Mouse (Mus musculus): Measurements from ENCODE around the gene Ppp6r1. TPM values are rescaled to one million over a fixed set of nuclear protein-coding genes. Genes with fewer than 3 reads are reported as not detected.

Gene Ppp6r1
- polyA plus RNA-seq (2015; fragmentation: Nextera tagmentation; extraction: Ambion mirVana), result 7.8 and 8.1 TPM in 2 replicates

GRCm38 (mm10) chr7:4658912-4659551, at the start of gene Ppp6r1:
Gene Ppp6r1 (minus strand): TSS chr7:4659019.
- under 1% methylated on average over 54 of the region's 54 CpGs for WGBS
- ATAC-seq, result peak; percentile 97
- H3K9ac ChIP-seq, result peak within 1 kb of the TSS; percentile 95

DNA sequence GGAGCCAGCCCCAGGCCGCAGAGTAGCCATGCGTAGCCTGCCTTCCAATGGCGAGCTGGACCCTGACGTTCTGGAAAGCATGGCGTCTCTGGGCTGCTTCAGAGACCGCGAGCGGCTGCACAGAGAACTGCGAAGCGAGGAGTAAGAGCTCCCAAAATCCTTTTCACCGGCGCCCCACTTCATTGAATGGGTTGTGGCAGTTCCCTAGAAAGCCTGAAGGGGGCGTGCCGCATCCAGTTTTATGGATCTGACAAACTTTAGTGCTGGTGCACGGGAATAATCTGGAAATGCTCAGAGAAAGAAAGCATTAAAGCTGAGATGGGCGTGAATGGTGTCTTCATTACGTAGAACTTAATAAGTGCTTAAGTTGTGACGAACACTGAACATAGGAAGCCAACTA, 46.3 kb upstream of the Ppp6r1 start:
- H3K4me1 ChIP-seq, result peaks cover 10% of the 10 kb centered on the region
- no peak overlapping the region for H3K9ac ChIP-seq
- no peak overlapping the region for H3K27ac ChIP-seq
- H3K36me3 ChIP-seq (ENCODE audit: poor library complexity, severe bottlenecking), result peaks cover 95% of the 10 kb centered on the region
- H3K4me2 ChIP-seq, result no peak overlapping the region
- ATAC-seq, result no peak
- H3K27me3 ChIP-seq, result no peaks in the 10 kb centered on the region
- no peak overlapping the region for H3K4me3 ChIP-seq
- 28% methylated on average over 18 of the region's 18 CpGs for WGBS
- no peaks in the 10 kb centered on the region for H3K9me3 ChIP-seq (replicated peaks)

More at GRCm38 (mm10) chr7:4658912-4659551, at the start of gene Ppp6r1:
- Histone ChIP-seq H3K4me1 (peaks cover 49% of the 10 kb centered on the region), H3K27me3 (no peaks in the 10 kb centered on the region), H3K36me3 (ENCODE audit: poor library complexity, severe bottlenecking) (peaks cover 14% of the 10 kb centered on the region), H3K9me3 (replicated peaks) (no peaks in the 10 kb centered on the region), H3K4me3 (peak within 1 kb of the TSS; percentile 88), H3K4me2 (peak within 1 kb of the TSS; percentile 98), H3K27ac (peak within 1 kb of the TSS; percentile 97)

GRCm38 (mm10) chr7:4703195-4703594, 44.4 kb upstream of the Ppp6r1 start:
- H3K27ac ChIP-seq, result no peak overlapping the region
- H3K27me3 ChIP-seq, result no peaks in the 10 kb centered on the region
- no peak overlapping the region for H3K4me3 ChIP-seq
- peaks cover 94% of the 10 kb centered on the region for H3K36me3 ChIP-seq (ENCODE audit: poor library complexity, severe bottlenecking)
- no peak overlapping the region for H3K4me2 ChIP-seq
- H3K9me3 ChIP-seq (replicated peaks), result no peaks in the 10 kb centered on the region
- no peak overlapping the region for H3K9ac ChIP-seq
- no peak for ATAC-seq
- 95% methylated on average over 7 of the region's 7 CpGs for WGBS
- peaks cover 10% of the 10 kb centered on the region for H3K4me1 ChIP-seq

- peaks cover 10% of the 10 kb centered on the region for H3K4me1 ChIP-seq
- ATAC-seq, result no peak
- H3K36me3 ChIP-seq (ENCODE audit: poor library complexity, severe bottlenecking), result peaks cover 94% of the 10 kb centered on the region
- H3K27me3 ChIP-seq, result no peaks in the 10 kb centered on the region
- no peaks in the 10 kb centered on the region for H3K9me3 ChIP-seq (replicated peaks)
- peak overlapping the region; percentile 26; the same call in 1 of the 2 replicates for H3K9ac ChIP-seq
- no peak overlapping the region for H3K27ac ChIP-seq
- no peak overlapping the region for H3K4me2 ChIP-seq
- WGBS, result 42% methylated on average over 8 of the region's 8 CpGs
- no peak overlapping the region for H3K4me3 ChIP-seq
These were observed 43.5 kb upstream of the Ppp6r1 start for GRCm38 (mm10) chr7:4702334-4702733.

- WGBS, result 87% methylated on average over 6 of the region's 6 CpGs
- Histone ChIP-seq H3K36me3 (ENCODE audit: poor library complexity, severe bottlenecking) (peaks cover 58% of the 10 kb centered on the region), H3K9ac (no peak overlapping the region), H3K4me1 (peaks cover 14% of the 10 kb centered on the region), H3K4me3 (no peak overlapping the region), H3K9me3 (replicated peaks) (no peaks in the 10 kb centered on the region), H3K27ac (no peak overlapping the region), H3K27me3 (no peaks in the 10 kb centered on the region), H3K4me2 (no peak overlapping the region)
- ATAC-seq, result no peak
These were observed 34.2 kb upstream of the Ppp6r1 start for GRCm38 (mm10) chr7:4693004-4693403.

DNA sequence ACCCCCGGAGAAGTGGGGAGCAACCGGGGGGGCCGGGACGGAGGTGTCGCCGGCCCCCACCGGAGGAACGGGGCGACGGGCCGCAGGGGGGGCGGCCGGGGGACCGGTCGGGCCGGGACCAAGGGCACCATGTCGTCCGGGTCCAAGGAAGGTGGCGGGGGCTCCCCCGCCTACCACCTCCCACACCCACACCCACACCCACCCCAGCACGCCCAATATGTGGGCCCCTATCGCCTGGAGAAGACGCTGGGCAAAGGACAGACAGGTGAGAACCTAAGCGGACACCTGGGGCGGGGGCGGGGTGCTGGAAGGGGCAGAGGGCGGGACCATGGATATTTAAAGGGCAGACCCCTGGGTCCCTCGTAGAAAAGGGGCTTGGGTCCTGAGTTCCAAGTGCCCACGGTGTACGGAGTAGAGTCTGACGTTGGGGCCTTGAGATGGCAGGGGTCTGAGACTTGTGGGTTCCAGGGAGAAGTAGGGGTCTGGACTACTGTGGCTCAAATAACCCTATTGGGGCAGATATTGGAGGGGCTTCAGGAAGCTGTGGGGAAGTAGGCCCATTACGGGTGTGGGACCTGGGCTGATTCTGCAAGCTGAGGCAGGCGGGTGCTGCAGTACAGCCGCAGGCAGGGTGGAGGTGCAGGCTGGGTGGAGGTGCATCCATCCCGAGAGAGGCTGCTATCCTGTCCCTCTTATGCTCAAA, 32.3 kb upstream of the Ppp6r1 start:
- Histone ChIP-seq H3K27me3 (no peaks in the 10 kb centered on the region), H3K4me2 (peak overlapping the region; percentile 83), H3K36me3 (ENCODE audit: poor library complexity, severe bottlenecking) (peaks cover 39% of the 10 kb centered on the region), H3K27ac (peak overlapping the region; percentile 94), H3K9me3 (replicated peaks) (no peaks in the 10 kb centered on the region), H3K9ac (peak overlapping the region; percentile 100), H3K4me3 (peak overlapping the region; percentile 93), H3K4me1 (peaks cover 14% of the 10 kb centered on the region)
- peak; percentile 69 for ATAC-seq
- WGBS, result 7% methylated on average over 15 of the region's 35 CpGs

- Histone ChIP-seq H3K36me3 (ENCODE audit: poor library complexity, severe bottlenecking) (peaks cover 32% of the 10 kb centered on the region), H3K9me3 (replicated peaks) (no peaks in the 10 kb centered on the region), H3K4me3 (peak within 1 kb of the TSS; percentile 93), H3K27ac (peak within 1 kb of the TSS; percentile 94), H3K9ac (peak within 1 kb of the TSS; percentile 100), H3K4me1 (peaks cover 14% of the 10 kb centered on the region), H3K27me3 (no peaks in the 10 kb centered on the region), H3K4me2 (peak within 1 kb of the TSS; percentile 83)
- ATAC-seq, result peak; percentile 92
- 1% methylated on average over 8 of the region's 18 CpGs for WGBS
These were observed 31.6 kb upstream of the Ppp6r1 start, which contains the start of gene Brsk1 for GRCm38 (mm10) chr7:4690387-4690786. Gene Brsk1 (plus strand): TSS chr7:4690604.

DNA sequence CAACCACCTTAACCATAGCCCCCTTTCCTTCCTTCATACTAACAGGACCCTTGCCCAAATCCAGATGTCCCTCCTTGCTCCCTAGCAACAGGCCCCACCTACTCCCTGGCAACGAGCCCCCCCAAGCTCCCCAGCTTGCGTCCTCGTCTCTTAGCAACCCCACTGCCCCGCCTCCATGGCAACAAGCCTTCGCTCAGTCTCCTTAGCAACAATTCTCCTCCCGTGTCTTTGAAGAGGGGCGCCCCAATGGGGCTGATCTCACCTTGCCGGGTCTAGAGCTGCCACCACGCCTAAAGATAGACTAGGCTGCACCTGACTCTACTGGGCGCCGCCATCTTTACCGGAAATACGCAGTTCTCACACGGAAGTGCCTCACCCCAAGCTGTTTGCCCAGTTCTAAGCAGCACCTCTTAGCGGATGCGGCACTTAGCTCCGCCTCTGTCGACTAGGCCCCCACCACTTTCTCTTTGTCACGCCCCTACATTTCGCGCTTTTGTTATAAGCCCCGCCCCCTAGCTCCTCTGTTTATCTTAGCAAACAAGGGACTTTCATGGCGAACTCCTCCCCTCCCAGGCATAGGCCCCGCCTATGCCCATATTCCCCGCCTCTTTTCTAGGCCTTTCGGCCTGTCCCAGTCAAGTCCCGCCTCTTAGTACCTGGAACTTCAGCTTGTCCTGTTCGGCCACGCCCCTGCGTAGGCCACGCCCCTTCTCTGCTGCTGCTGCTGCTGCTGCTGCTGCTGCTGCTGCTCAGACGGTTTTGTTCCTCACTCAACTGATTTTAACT, 26.0 kb upstream of the Ppp6r1 start, which contains the start of gene Hspbp1:
Gene Hspbp1 (minus strand): TSS at position 437 of the 786 bp plus-strand sequence.
- no peaks in the 10 kb centered on the region for H3K27me3 ChIP-seq
- ATAC-seq, result peak; percentile 99
- no peaks in the 10 kb centered on the region for H3K9me3 ChIP-seq (replicated peaks)
- H3K4me1 ChIP-seq, result peaks cover 8% of the 10 kb centered on the region
- peak within 1 kb of the TSS; percentile 92 for H3K4me2 ChIP-seq
- H3K9ac ChIP-seq, result peak within 1 kb of the TSS; percentile 68
- WGBS, result 0% methylated on average over 32 of the region's 32 CpGs
- peak within 1 kb of the TSS; percentile 63 for H3K27ac ChIP-seq
- peaks cover 26% of the 10 kb centered on the region for H3K36me3 ChIP-seq (ENCODE audit: poor library complexity, severe bottlenecking)
- H3K4me3 ChIP-seq, result peak within 1 kb of the TSS; percentile 79

DNA sequence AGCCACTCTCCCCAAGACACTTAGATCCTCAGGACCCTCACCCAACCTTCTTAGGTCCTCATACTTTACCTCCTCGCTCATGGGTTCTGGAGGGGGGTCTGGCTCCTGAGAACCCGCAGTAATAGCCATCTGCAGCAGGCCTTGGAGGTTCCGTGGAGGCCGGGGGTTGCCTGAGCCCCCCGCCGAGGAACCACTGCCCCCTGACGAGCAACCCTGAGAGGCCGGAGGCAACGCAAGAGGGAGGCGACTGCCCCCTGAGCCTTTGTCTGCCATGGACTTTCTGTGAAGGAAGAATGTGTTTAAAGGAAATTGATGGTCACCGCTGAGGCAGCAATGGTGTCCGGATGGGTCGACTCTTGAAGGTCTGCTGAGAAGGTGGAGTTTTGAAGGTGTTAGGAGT, 25.4 kb upstream of the Ppp6r1 start:
- peak overlapping the region; percentile 68 for H3K9ac ChIP-seq
- H3K27me3 ChIP-seq, result no peaks in the 10 kb centered on the region
- under 1% methylated on average over 13 of the region's 13 CpGs for WGBS
- H3K36me3 ChIP-seq (ENCODE audit: poor library complexity, severe bottlenecking), result peaks cover 30% of the 10 kb centered on the region
- H3K4me2 ChIP-seq, result peak overlapping the region; percentile 92
- peak overlapping the region; percentile 79 for H3K4me3 ChIP-seq
- H3K4me1 ChIP-seq, result peaks cover 8% of the 10 kb centered on the region
- no peaks in the 10 kb centered on the region for H3K9me3 ChIP-seq (replicated peaks)
- H3K27ac ChIP-seq, result peak overlapping the region; percentile 12; the same call in 1 of the 2 replicates
- no peak for ATAC-seq

DNA sequence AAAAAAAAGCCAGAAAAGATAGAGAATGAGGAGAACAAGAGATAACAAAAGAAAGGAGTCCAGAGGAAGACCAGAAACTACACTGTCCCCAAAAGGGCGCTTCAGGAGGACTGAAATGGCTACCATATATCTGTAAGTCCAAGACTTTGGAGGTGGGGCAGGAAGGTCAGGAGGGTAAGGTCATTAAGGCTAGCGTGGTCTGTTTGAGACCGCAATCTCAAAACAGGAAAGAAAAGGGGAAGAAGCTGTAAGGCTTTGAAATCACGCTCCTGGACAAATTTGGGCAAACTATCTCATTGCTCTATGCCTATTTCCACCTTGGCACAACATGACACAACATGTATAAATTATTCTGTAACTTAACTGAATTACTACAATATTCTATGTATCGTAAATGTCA, 24.5 kb upstream of the Ppp6r1 start:
- no peaks in the 10 kb centered on the region for H3K9me3 ChIP-seq (replicated peaks)
- H3K9ac ChIP-seq, result no peak overlapping the region
- ATAC-seq, result no peak
- H3K4me2 ChIP-seq, result no peak overlapping the region
- no peak overlapping the region for H3K4me3 ChIP-seq
- WGBS, result 91% methylated on average over 5 of the region's 5 CpGs
- H3K4me1 ChIP-seq, result peaks cover 8% of the 10 kb centered on the region
- peaks cover 36% of the 10 kb centered on the region for H3K36me3 ChIP-seq (ENCODE audit: poor library complexity, severe bottlenecking)
- no peaks in the 10 kb centered on the region for H3K27me3 ChIP-seq
- H3K27ac ChIP-seq, result no peak overlapping the region

DNA sequence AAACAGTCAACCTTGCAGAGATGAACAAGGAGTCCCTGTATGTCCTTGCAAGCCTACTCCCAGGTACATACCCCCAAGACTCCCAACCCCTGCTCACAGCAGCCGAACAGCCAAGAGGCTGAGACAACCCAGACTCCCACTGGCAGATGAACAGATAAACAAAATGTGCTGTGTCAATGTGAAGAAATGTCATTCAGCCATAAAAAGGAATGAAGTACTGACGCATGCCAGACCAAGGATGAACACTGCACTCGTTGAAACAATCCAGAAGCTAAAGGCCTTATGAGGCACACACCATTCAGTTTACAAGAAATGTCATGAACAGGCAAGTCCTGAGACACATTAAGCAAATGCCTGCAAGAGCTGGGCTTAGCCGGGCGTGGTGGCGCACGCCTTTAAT, 16.4 kb upstream of the Ppp6r1 start:
- Histone ChIP-seq H3K27me3 (no peaks in the 10 kb centered on the region), H3K4me1 (no peaks in the 10 kb centered on the region), H3K36me3 (ENCODE audit: poor library complexity, severe bottlenecking) (peaks cover 82% of the 10 kb centered on the region), H3K9ac (no peak overlapping the region), H3K27ac (no peak overlapping the region), H3K4me2 (no peak overlapping the region), H3K4me3 (no peak overlapping the region), H3K9me3 (replicated peaks) (no peaks in the 10 kb centered on the region)
- ATAC-seq, result no peak
- WGBS, result 92% methylated on average over 7 of the region's 7 CpGs

All from forebrain, embryonic 13.5 days (tissue).